Mouse (Mus musculus): Measurements from ENCODE around the gene Kifc3.

Gene Kifc3

DNA sequence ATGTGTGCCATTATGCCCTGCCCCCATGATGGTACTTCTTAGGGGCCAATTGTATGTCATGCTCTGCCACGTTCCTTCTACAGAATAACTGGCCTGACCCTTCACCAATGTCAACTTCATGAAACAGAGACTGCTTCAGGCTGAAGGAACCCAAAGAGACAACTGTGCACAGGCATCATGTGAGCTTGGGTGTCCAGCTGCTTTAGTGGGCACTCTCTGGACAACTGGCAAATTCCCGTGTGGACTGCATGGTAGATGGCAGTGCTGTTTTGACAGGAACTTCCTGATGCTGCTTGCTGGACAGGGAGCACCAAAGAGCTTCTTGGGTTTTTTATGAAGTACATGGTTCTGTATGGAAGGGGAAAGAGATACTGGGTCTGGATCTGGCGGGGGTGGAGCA, 43.3 kb downstream of the Kifc3 start:
- no peak for DNase-seq (ENCODE audit: low read depth in 1 of 2, low spot score in 2 of 2)

DNA sequence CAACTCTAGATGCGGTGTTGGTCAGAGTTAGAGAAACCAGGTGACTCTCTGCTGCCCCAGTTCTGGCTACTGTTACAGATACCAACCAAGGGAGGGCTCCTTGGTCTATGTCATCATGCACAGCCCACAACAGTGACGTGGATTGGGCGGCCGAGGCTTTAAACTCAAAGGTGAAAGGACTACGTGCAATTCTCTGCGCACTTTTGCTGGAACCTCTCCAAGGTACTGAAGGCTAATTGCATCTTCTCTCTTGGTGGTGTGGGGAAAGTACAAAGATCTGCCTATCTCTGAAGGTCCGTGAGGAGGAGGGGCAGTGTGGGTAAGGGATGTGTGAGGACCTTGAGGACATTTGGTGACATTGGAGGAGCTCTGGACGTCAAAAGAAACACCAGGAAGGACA, 44.0 kb downstream of the Kifc3 start:
- no peak for DNase-seq (ENCODE audit: low read depth in 1 of 2, low spot score in 2 of 2)

DNA sequence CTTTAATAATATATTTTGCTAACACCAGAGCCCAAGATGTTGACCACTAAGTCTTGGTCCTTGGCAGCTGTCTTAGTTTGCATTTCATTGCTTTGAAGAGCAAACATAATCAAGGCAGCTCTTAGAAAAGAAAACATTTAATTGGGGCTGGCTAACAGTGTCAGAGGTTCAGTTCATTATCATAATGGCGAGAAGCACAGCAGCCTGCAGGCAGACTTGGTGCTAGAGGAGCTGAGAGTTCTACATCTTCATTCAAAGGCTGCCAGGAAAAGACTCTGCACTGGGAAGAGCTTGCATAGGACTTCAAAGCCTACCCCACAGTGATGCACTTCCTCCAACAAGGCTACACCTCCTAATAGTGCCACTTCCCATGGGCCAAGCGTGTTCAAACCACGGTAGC, 45.5 kb downstream of the Kifc3 start:
- no peak for DNase-seq (ENCODE audit: low read depth in 1 of 2, low spot score in 2 of 2)

DNA sequence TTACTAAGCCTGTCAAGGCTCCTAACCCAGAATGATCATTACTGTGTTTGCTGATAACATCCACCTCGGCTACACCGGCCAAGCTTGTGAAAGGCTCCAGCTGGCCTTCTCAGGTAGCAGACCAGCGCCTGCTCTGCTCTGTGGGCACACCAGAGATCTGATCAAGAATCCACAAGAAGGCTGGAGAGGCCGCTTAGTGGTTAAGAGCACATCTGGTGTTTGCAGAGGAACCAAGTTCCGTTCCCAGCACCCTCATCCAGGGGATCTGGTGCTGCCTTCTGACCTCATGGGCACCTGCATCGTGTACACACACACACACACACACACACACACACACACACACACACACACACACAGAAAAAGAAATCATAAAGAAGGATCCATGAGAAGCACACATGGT, 46.5 kb downstream of the Kifc3 start:
- DNase-seq (ENCODE audit: low read depth in 1 of 2, low spot score in 2 of 2): no peak

DNA sequence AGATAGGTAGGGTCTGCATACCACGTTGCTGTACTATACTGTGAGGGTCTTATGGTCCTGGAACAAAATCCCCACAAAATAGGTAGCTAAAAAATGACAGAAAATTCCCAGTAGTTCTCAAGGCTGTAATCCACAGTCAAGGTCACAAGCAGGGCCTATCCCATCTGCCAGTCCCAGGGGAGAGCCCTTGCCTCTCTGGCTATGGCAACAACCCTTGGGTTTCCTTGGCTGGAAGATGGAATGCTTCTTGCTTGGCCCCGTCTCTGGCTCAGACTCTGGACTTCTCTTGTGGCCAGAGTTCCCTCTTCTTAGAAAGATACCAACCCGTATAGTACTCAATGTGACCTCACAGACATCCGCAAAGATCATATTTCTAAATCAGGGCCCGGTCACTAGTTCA, 47.3 kb downstream of the Kifc3 start:
- no peak for DNase-seq (ENCODE audit: low read depth in 1 of 2, low spot score in 2 of 2)

DNA sequence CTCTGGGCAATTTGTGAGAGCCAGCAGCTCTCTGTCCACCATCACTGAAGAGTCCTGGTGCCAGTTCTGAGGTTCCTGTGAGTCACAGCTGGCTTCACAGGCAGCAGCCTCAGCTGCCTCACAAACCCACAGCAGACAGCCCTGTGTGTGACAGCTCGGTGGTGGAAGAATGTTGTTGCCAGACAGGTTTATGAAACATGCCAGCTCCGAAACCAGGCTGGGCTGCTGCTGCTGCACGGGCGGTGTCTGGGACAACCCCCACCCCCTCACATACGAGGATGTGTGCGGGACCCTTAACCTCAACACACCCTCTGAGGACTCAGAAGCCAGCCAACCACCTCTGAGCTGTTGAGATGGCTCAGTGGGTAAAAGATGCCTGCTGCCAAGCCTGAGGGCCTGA, 48.0 kb downstream of the Kifc3 start:
- DNase-seq (ENCODE audit: low read depth in 1 of 2, low spot score in 2 of 2): no peak

DNA sequence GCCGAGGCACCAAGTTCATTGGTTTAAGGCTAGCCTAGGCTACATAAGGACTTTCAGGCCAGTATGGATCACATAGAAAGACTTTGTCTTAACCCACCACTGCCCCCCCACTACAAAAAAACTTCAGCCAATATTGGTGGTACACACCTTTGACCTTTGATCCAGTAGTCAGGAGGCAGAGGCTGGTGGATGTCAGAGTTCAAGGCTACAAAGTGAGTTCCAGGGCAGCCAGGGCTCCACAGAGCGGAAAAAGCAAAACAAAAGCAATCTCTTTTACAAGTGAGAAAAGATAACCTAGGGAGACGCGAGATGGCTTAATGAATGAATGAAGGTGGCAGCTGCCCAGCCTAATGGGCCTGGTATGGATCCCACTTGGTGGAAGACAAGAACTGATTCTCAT, 48.6 kb downstream of the Kifc3 start:
- DNase-seq (ENCODE audit: low read depth in 1 of 2, low spot score in 2 of 2): no peak

DNA sequence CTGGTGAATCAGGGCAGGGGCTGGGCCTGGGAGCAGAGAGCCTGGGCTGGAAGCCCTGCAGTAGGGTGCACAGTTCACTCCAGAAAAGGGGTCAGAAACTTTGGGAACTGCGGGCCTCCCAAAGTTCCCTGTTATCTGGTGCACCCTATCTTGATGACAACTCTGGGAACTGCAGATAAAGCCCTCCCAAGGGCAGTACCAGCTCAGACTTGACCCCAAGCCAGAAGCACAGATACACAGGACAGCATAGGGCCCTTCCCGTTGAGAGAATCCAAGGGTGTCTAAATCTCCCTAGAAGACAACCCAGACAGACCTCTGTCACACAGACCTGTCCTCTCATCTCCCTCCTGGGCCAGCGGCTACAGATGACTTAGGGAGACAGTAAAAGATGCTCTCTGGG, 52.0 kb downstream of the Kifc3 start:
- no peak for DNase-seq (ENCODE audit: low read depth in 1 of 2, low spot score in 2 of 2)

DNA sequence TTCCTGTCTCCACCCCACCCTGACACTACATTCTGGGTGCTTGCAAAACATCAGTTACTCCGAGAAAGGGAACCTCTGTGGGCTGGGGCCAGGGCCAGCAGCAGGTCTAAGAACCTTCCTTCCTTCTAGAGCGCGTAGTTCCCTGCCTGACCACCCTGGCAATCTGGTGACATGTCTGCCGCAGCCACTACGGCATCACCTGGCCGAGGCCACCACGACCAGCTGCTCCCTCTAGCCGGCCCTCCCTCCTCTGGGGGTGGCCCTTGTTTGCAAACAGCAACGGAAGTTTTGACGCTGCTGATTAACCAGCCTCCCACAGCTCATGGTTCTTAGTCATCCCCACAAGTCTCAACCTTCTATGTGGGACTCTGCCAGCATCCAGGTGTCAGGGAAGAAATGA, 53.2 kb downstream of the Kifc3 start:
- DNase-seq (ENCODE audit: low read depth in 1 of 2, low spot score in 2 of 2): no peak

DNA sequence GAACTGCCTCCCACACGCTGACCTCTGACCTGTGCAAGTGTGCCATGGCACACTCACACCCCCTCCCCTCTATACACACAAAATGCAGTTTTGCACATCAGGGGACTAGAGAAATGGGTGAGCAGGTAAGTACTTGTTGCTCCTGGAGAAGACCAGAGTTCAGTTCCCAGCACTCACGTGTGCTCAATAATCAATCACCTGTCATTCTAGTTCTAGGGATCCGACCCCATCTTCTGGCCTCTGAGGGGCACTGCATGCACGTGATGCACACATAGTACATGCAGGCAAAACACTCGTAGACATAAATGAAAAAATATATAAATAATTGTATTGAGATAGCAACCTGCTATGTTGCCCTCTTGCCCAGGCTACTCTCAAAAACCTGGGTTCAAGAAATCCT, 55.8 kb downstream of the Kifc3 start:
- DNase-seq (ENCODE audit: low read depth in 1 of 2, low spot score in 2 of 2): no peak

DNA sequence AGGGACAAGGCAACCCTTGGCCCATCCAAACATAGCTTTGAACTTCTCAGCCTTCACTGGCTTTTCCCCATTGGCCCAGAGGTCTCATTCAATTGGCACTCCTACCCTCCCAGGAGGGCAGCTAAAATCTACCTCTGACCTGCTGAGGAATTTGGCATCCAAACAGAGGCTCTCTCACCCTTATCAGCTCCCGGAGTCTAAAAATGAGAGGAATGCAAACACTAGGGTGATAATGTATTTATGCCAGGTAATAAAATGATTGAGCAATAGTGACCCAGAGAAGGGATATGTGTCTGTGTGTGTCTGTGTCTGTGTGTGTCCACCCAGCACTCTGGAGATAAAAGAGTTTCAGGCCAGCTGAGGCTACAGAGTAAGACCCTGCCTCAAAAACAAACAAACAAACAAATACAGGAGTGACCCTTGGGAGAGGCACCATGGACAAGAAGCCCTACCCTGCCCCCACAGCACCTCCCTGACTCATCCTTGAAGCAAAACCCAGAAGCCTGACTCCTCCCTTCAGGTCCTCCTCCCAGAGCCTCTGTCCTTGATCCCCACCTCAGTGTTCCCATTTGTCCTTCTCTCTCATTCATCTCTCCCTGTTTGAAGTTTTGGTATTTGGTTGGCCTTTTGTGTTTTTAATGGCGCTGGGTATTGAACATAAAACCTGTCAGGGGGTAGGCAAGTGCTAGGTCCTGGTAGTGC, 56.4 kb downstream of the Kifc3 start:
- DNase-seq (ENCODE audit: low read depth in 1 of 2, low spot score in 2 of 2): no peak

DNA sequence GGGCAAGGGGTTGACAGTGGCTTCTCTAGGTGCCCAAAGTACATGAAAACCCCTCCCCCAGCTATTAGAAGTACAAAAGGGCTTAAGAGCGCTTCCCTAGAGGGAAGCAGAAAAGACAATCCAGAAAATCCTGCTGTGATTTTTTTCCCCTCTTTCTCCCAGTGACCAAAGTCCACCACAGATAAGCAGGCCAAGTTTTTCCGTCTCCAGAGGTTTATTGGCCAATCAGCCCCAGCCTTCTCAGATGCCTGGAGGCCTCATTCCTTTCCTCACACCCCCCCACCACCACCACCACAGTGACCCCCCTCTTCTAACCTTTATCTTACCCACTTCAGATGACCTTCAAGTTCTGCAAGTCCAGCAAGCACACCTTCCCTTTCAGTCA, 58.0 kb downstream of the Kifc3 start:
- no peak for DNase-seq (ENCODE audit: low read depth in 1 of 2, low spot score in 2 of 2)

DNA sequence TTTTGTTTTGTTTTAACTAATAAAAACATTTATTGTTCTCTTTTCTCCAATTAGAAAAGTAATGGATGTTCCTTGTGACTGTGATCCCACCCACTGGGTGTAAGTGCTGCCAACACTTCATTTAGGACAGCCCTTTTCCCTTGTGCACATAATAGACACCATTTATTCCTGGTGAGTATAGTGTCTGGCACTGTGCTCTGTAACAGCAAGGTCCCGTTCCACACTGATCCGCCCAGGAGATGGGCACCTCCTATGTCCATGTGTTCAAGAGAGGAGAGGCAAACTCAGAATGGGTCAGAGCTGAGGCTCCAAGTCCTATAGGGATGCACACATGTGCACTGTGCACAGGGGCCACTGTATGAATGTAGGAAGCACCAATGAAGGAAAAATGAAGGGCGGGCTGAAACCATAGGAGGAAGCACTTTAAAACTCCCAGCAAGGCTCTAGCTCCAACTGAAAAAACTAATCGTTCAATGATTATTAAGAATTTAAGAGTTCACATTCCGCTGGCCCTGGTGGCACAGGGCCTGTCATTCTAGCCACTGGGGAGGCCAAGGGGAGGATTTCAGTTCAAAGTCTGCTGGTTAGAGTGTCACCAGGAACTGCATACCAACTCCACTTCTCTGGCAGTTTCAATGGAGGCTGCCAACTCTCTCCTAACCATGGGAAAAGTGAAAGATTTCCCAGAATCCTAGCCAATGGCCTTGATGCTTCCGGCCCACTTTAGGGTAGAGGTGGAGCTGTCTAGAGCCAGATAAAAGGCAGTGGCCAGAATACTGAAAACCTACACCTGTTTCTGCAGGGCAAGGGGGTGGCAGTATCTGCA, 58.6 kb downstream of the Kifc3 start:
- no peak for DNase-seq (ENCODE audit: low read depth in 1 of 2, low spot score in 2 of 2)

DNA sequence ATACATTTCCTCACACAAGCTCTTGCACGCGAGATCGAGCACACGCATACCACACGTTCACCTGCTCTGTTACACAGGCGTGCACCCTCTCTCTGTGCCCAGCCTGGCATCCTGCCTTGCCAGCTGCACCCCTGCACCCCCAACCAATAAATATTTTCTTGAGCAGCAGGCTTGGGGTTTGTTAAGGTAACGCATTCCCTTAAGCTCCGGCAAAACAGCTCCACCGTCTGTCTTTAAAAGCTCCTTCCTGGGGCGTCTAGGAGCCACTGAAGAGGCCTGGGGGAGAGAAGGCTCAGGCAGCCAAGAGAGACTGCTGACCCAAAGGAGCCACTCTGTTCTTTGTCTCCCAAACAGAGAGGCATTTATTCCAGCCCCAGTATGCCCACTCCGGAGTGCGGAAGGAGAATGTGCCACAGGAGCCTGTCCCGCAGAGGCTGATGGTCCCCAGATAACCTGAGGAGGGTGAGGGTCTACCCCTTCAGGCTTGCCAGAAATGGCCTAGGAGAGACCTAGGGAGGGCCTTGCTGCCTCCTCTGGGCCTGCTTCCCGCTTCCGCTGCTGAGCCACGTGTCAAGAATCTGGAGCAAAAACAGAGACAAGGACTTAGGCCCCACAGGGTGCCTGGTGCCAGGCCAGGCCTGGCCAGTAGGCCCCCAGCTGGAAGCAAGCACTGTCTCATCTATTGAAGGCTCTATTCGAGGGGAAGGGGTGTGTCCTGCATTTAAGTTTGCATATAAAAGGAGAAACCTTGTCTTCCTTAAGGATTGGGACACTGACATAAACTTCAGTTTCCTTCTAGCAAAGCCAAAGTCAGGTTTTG, 59.4 kb downstream of the Kifc3 start:
- DNase-seq (ENCODE audit: low read depth in 1 of 2, low spot score in 2 of 2): no peak

DNA sequence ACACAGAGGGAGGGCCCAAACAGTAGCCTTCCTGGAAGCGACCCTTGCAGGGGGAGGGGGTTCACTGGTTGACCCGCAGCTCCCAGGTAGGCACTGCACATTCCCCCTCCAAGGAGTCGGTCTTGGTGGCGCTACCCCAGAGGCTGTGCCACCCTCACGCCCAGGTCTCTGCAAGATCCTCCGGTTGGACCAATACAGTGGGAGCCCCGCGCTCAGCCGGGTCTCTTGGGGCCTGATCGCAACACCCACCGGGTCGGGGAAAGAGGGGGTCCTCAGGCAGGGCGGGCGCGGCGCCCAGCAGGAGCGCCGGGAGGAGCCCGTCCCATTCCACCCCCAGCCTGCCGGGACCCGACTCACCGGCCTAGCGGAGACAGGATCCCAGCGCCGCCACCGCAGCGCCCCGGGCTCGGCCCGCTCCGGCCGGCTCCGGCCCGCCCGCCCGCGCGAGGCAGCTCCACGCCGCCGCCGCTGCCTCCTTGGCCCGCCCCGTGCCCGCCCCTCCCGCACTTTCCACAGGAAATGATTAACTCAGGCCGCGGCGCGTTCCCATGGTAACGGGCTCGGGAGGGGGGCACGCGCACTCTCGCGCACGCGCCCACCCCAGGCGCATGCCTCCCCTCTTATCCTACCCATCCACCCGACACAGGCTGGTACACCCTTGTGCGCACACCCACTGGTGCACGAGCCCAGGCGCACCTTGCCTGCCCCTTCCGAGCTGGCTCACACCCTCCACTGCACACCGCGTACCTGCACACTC, 60.4 kb downstream of the Kifc3 start:
- DNase-seq (ENCODE audit: low read depth in 1 of 2, low spot score in 2 of 2): no peak

DNA sequence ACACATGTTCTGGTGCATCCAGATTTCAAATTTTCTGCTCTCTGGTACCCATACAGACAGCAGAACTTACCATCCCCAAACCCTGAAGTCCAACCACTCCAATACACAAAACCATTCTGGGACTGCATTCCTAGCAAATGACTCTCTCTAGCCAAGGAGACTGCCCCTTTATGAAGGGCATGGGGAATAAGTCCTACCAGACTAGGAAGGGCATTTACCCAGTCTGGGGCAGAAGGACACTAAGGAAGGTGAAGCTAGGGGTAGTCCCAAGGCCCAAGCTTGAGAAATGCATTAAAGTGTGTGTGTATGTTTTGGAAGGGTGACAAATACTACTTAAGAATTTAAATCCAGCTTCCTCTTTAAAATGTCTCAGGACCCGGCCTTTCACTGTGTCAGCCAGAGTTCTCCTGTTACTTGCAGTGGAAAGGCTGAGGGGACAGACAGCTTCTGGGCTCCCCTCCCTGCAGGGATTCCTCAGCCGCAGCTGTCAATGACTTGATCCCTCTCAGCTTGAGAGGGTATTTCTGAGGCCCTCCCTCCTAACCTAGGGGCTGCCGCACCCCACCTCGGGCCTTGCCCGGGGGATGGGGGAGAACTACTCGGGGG, 61.0 kb downstream of the Kifc3 start:
- no peak for DNase-seq (ENCODE audit: low read depth in 1 of 2, low spot score in 2 of 2)

DNA sequence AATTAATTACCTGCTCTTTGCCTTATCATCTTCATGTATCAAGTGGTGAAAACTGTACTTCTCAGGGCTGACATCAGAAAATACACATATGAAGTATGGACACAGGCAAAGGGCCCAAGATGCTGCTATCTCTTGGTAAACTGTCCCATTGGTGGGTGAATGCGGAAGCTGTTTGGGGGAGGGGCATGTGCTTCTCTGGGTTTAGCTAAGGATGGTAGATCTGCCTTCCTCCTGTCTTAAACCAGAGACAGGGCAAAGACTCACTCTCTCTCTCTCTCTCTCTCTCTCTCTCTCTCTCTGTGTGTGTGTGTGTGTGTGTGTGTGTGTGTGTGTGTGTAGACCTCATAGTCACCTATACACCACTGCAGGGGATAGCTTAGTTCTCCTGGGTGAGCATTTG, 61.6 kb downstream of the Kifc3 start:
- no peak for DNase-seq (ENCODE audit: low read depth in 1 of 2, low spot score in 2 of 2)

DNA sequence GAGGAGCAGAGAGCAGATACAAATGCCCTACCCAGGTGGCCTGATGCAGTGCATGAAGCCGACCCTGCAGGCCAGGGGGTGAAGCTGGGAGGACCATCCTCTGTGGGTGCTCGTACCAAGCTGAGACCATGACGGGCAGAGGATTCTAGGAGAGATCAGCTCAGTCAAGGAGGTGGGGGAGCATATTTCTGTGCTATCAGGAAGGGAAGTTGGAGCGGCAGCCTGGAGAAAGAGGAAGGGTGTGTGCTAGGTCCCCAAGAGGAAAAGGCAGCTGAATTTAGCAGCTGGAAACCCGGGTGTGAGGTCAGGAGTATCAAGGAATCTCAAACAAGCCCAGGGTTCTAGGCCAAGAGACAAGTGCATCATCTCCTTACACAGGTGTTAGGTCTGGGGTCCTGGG, 62.1 kb downstream of the Kifc3 start:
- no peak for DNase-seq (ENCODE audit: low read depth in 1 of 2, low spot score in 2 of 2)

DNA sequence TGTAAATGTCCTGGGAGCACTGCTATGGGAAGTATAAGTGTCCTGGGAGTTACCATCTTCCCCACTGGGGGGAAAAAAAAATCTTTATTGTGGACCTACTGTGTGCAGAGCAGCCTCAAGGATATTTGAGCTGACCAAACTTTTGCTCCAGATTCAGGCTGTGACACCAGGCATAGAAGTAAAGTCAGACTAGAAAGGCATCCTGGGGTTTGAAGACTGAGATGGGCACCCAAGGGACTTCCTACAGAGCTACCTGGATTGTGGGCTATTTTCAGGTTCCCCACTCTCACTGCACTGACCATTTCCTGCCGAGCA, 63.6 kb downstream of the Kifc3 start:
- DNase-seq (ENCODE audit: low read depth in 1 of 2, low spot score in 2 of 2): no peak

DNA sequence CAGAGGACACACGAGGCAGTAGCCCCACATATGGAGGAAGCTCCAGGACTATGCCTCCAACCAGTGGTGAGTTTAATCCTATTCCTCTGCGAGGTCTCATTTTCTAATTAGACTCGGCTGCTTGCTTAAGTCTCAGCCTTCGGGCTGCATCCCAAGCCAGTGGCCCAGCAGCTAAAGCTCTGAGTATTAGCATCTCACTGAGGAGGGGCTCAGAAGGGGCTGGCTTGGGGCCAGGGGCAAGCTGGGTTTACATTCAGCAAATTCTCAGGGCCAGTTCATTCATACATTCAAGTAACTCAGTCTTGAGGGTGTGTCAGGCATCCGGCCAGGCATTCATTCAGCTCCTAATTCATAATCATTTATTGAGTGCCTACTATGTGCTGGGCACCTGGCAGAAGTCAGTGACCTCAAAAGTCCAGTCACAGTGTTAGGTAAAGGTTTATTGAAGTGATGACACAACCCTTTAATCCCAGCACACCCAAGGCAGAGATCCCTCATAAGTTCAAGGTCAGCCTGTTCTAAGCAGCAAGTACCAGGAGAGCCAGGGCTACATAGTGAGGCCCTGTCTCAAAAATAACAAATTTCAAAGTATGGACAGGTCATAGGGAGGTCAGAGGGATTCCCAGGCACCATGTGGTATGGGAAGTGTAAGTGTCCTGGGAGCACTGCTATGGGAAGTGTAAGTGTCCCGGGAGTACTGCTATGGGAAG, 64.1 kb downstream of the Kifc3 start:
- no peak for DNase-seq (ENCODE audit: low read depth in 1 of 2, low spot score in 2 of 2)
